Mouse (Mus musculus): ENCODE measurements around the gene Tcea3.
A peak's percentile ranks its signal among the peaks of the same experiment; 100 is the strongest.

Gene Tcea3

GRCm38 (mm10) chr4:136281097-136281496 lies 33.6 kb downstream of the Tcea3 start:
- DNase-seq (ENCODE audit: low read depth, low spot score) = no peak

- DNase-seq (ENCODE audit: low read depth, low spot score) = peak; percentile 84
Measured at GRCm38 (mm10) chr4:136281611-136282010, 34.1 kb downstream of the Tcea3 start.

GRCm38 (mm10) chr4:136282621-136283480 lies 35.3 kb downstream of the Tcea3 start:
- no peak for DNase-seq (ENCODE audit: low read depth, low spot score)

- peak; percentile 81 for DNase-seq (ENCODE audit: low read depth, low spot score)
Measured at GRCm38 (mm10) chr4:136283783-136284182, 36.3 kb downstream of the Tcea3 start.

GRCm38 (mm10) chr4:136284455-136284854 lies 36.9 kb downstream of the Tcea3 start, which contains the start of gene Zfp46:
Gene Zfp46 (plus strand): TSS chr4:136284683.
- DNase-seq (ENCODE audit: low read depth, low spot score) = peak; percentile 95

- DNase-seq (ENCODE audit: low read depth, low spot score) = no peak
Measured at GRCm38 (mm10) chr4:136284891-136285290, 37.4 kb downstream of the Tcea3 start.

GRCm38 (mm10) chr4:136285348-136285810 lies 37.9 kb downstream of the Tcea3 start:
- DNase-seq (ENCODE audit: low read depth, low spot score) = peak; percentile 99

GRCm38 (mm10) chr4:136285811-136286371 lies 38.4 kb downstream of the Tcea3 start:
- DNase-seq (ENCODE audit: low read depth, low spot score) = peak; percentile 99

GRCm38 (mm10) chr4:136289918-136290780 lies 42.6 kb downstream of the Tcea3 start:
- DNase-seq (ENCODE audit: low read depth, low spot score) = no peak

GRCm38 (mm10) chr4:136290781-136291595 lies 43.5 kb downstream of the Tcea3 start:
- DNase-seq (ENCODE audit: low read depth, low spot score) = no peak

GRCm38 (mm10) chr4:136291692-136292091 lies 44.2 kb downstream of the Tcea3 start:
- no peak for DNase-seq (ENCODE audit: low read depth, low spot score)

GRCm38 (mm10) chr4:136295941-136296340 lies 48.4 kb downstream of the Tcea3 start:
- no peak for DNase-seq (ENCODE audit: low read depth, low spot score)

- DNase-seq (ENCODE audit: low read depth, low spot score) = no peak
Measured at GRCm38 (mm10) chr4:136302462-136302861, 54.9 kb downstream of the Tcea3 start.

GRCm38 (mm10) chr4:136304181-136304580 lies 56.7 kb downstream of the Tcea3 start:
- DNase-seq (ENCODE audit: low read depth, low spot score) = no peak

- no peak for DNase-seq (ENCODE audit: low read depth, low spot score)
Measured at GRCm38 (mm10) chr4:136308355-136308754, 60.8 kb downstream of the Tcea3 start.

GRCm38 (mm10) chr4:136309780-136310179 lies 62.3 kb downstream of the Tcea3 start:
- DNase-seq (ENCODE audit: low read depth, low spot score) = peak; percentile 36

- DNase-seq (ENCODE audit: low read depth, low spot score) = peak; percentile 99
Measured at GRCm38 (mm10) chr4:136310229-136311041, 62.9 kb downstream of the Tcea3 start, which contains the start of gene Hnrnpr. Gene Hnrnpr (plus strand): TSS chr4:136310942.

GRCm38 (mm10) chr4:136311042-136311999 lies 63.8 kb downstream of the Tcea3 start:
- peak; percentile 28 for DNase-seq (ENCODE audit: low read depth, low spot score)

- no peak for DNase-seq (ENCODE audit: low read depth, low spot score)
Measured at GRCm38 (mm10) chr4:136312616-136313015, 65.1 kb downstream of the Tcea3 start.

Measured in brain, adult 2 months (tissue).